Mouse (Mus musculus) stomach, postnatal 0 days (tissue): ENCODE results near the gene Crlf2.

Experiments used
- CTCF ChIP-seq: IDR thresholded peaks from 2 replicates; pipeline ENCODE4 v1.5.1; 2016; ENCODE audit warnings: antibody characterized with exemption, low read depth, mild to moderate bottlenecking, moderate library complexity
- EP300 ChIP-seq: optimal IDR thresholded peaks from 2 replicates; pipeline ENCODE3; 2016; ENCODE audit warnings: antibody characterized with exemption

GRCm38 (mm10) chr5:109506729-109507128 is 52.1 kb downstream of the Crlf2 start:
- TF ChIP-seq CTCF (peak; percentile 68), EP300 (no peak)
